Mouse (Mus musculus): ENCODE results near the gene Gsdma2. TPM values are rescaled to one million over a fixed set of nuclear protein-coding genes. Genes with fewer than 3 reads are reported as not detected.
"Not testable (repeated sequence)": the region's sequence is repeated elsewhere in the genome, so short reads cannot be mapped to it uniquely, and the experiment has no call there.

The Gsdma2 gene
- polyA plus RNA-seq, 1 experiment from 2014 or later: not detected

DNA sequence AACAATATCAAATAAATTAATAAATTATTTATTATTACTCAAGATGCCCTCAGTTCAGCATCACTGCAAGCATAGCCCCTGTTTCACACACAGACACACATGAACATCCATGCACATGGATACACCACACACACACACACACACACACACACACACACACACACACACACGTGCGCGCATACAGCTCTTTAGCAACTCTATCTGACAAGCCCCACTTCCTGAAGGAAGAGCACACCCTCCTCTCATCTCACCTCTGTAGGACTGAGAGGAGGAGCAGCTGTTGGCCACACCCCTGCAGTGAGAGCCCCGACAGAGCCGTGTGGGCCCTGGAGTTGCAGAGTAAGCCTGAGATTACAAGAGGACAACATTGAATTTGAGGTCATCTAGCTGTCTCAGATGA, 6.5 kb upstream of the Gsdma2 start:
- Histone ChIP-seq H3K4me2 (ENCODE audit: low read length) (no peak overlapping the region), H3K4me3 (ENCODE audit: low read depth, low read length) (no peak overlapping the region), H3K4me1 (replicated peaks; ENCODE audit: control insufficient read depth, insufficient read depth, low read length) (no peaks in the 10 kb centered on the region), H3K9ac (ENCODE audit: low read length) (no peak overlapping the region), H3K27me3 (replicated peaks; ENCODE audit: control insufficient read depth, insufficient read depth, low read length) (no peaks in the 10 kb centered on the region), H3K36me3 (ENCODE audit: control insufficient read depth, insufficient read depth, low read length) (no peaks in the 10 kb centered on the region), H3K9me3 (ENCODE audit: control insufficient read depth, low read length) (no peaks in the 10 kb centered on the region), H3K27ac (ENCODE audit: low read depth) (no peak overlapping the region)
- WGBS: 54% methylated on average over 5 of the region's 5 CpGs
- no peak for DNase-seq (ENCODE audit: low spot score)
- no peak for ATAC-seq (replicated peaks; ENCODE audit: low FRiP score, low TSS enrichment, low read depth)

DNA sequence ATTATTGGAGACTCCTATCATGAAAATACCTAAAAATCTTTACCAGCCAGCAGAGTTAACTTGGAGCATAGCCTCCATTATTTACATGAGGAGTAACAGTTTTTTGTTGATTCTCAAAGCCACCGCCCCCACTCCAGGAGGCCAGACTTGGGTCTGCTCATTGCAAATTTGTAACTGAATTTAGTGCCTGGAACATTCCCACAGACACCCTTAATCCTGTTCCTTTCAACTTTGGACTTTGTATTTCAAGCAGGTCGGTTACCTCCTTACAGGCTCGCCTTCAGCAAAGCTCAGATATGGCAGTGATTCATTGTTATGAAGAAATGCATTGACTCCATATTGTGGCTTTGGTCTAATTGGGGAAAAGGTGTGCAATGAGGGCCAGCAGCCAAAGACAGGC, 1.8 kb upstream of the Gsdma2 start:
- WGBS: 70% methylated on average over 3 of the region's 3 CpGs
- Histone ChIP-seq H3K27ac (ENCODE audit: low read depth) (no peak overlapping the region), H3K9me3 (ENCODE audit: control insufficient read depth, low read length) (no peaks in the 10 kb centered on the region), H3K27me3 (replicated peaks; ENCODE audit: control insufficient read depth, insufficient read depth, low read length) (no peaks in the 10 kb centered on the region), H3K4me1 (replicated peaks; ENCODE audit: control insufficient read depth, insufficient read depth, low read length) (no peaks in the 10 kb centered on the region), H3K4me3 (ENCODE audit: low read depth, low read length) (no peak overlapping the region), H3K36me3 (ENCODE audit: control insufficient read depth, insufficient read depth, low read length) (no peaks in the 10 kb centered on the region), H3K4me2 (ENCODE audit: low read length) (no peak overlapping the region), H3K9ac (ENCODE audit: low read length) (no peak overlapping the region)
- no peak for DNase-seq (ENCODE audit: low spot score)
- ATAC-seq (replicated peaks; ENCODE audit: low FRiP score, low TSS enrichment, low read depth): no peak

- H3K27ac ChIP-seq (ENCODE audit: low read depth): no peak overlapping the region
- 64% methylated on average over 2 of the region's 2 CpGs for WGBS
- DNase-seq (ENCODE audit: low spot score): no peak
- H3K36me3 ChIP-seq (ENCODE audit: control insufficient read depth, insufficient read depth, low read length): no peaks in the 10 kb centered on the region
- no peak overlapping the region for H3K4me3 ChIP-seq (ENCODE audit: low read depth, low read length)
- no peak overlapping the region for H3K4me2 ChIP-seq (ENCODE audit: low read length)
- no peaks in the 10 kb centered on the region for H3K27me3 ChIP-seq (replicated peaks; ENCODE audit: control insufficient read depth, insufficient read depth, low read length)
- H3K9ac ChIP-seq (ENCODE audit: low read length): no peak overlapping the region
- H3K9me3 ChIP-seq (ENCODE audit: control insufficient read depth, low read length): no peaks in the 10 kb centered on the region
- H3K4me1 ChIP-seq (replicated peaks; ENCODE audit: control insufficient read depth, insufficient read depth, low read length): no peaks in the 10 kb centered on the region
- no peak for ATAC-seq (replicated peaks; ENCODE audit: low FRiP score, low TSS enrichment, low read depth)
These were observed 613 bp upstream of the Gsdma2 start for GRCm38 (mm10) chr11:98645946-98646345.

DNA sequence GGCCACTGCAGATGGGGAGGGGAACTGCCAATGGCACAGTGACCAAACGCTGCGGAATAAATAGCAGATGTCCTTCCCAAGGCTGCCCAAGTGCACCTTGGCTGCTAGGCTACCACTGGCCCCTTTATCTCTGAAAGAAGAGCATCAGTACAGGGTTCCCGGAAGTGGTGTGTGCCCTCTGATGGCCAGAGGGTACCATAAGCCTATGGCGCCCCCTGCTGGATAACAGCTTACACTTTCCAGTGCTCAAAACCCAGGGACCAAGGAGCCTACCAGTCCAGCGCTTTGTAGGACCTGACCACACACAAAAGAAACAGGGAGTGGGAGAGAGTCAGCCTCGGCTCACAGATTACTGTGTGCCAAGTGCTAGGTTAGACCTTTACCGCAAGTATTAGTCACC, 8.5 kb downstream of the Gsdma2 start:
- not testable (repeated sequence) for H3K4me2 ChIP-seq (ENCODE audit: low read length); H3K27ac ChIP-seq (ENCODE audit: low read depth); H3K36me3 ChIP-seq (ENCODE audit: control insufficient read depth, insufficient read depth, low read length); H3K9me3 ChIP-seq (ENCODE audit: control insufficient read depth, low read length); H3K27me3 ChIP-seq (replicated peaks; ENCODE audit: control insufficient read depth, insufficient read depth, low read length); H3K9ac ChIP-seq (ENCODE audit: low read length); H3K4me1 ChIP-seq (replicated peaks; ENCODE audit: control insufficient read depth, insufficient read depth, low read length); H3K4me3 ChIP-seq (ENCODE audit: low read depth, low read length)
- peak; percentile 70 for DNase-seq (ENCODE audit: low spot score)
- 13% methylated on average over 7 of the region's 7 CpGs for WGBS
- ATAC-seq (replicated peaks; ENCODE audit: low FRiP score, low TSS enrichment, low read depth): peak; percentile 47; the same call in 1 of the 2 replicates

DNA sequence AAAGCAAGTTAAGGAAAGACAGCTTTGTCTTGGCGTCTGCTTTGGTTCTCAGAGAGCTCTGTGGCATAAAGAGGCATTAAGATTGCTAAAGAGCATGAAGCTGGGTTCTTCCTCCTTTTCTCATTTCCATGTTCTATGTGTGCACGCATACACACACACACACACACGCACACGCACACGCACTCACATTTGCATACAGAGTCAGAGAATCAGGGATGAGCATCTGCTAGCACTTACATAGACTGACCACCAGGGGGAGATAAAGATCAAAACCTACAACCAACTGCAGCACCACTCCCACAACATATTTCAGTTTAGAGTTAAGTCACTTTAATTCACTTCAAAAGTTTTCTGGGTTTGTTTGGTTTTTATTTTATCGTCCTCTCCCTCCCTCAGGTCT, 14.0 kb downstream of the Gsdma2 start:
- peak; percentile 68 for DNase-seq (ENCODE audit: low spot score)
- ATAC-seq (replicated peaks; ENCODE audit: low FRiP score, low TSS enrichment, low read depth): no peak
- Histone ChIP-seq H3K27ac (ENCODE audit: low read depth) (no peak overlapping the region), H3K36me3 (ENCODE audit: control insufficient read depth, insufficient read depth, low read length) (no peaks in the 10 kb centered on the region), H3K27me3 (replicated peaks; ENCODE audit: control insufficient read depth, insufficient read depth, low read length) (no peaks in the 10 kb centered on the region), H3K4me2 (ENCODE audit: low read length) (no peak overlapping the region), H3K4me3 (ENCODE audit: low read depth, low read length) (no peak overlapping the region), H3K4me1 (replicated peaks; ENCODE audit: control insufficient read depth, insufficient read depth, low read length) (0 out of 2 replicates have a peak, but pooled peaks cover 3% of the 10 kb centered on the region), H3K9ac (ENCODE audit: low read length) (no peak overlapping the region), H3K9me3 (ENCODE audit: control insufficient read depth, low read length) (no peaks in the 10 kb centered on the region)
- 11% methylated on average over 6 of the region's 6 CpGs for WGBS

DNA sequence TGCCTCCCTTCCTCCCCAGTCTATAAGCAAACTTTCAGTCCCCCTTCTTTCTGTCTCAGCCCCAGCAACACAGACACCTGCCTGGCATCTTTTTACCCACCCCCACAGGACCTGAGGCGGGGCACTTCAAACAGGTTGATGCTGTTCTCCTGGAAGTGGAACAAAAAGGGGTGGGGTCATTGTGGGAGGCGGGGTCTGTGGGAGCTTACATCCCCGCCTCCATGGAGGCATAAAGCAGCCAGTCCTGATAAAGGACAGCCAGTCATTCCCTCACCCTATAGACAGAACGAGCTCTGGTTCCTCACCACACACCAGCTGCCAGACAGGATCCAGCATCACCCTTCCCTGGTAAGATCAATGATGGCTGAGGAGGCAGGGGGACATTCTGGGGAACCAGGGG, 17.5 kb downstream of the Gsdma2 start, which contains the start of gene Gsdma:
Gsdma (plus strand) TSS at position 261 of the 400 bp plus-strand sequence.
- ATAC-seq (replicated peaks; ENCODE audit: low FRiP score, low TSS enrichment, low read depth) (no peak), DNase-seq (ENCODE audit: low spot score) (no peak)
- Histone ChIP-seq H3K4me2 (ENCODE audit: low read length) (no peak within 1 kb of the TSS), H3K4me1 (replicated peaks; ENCODE audit: control insufficient read depth, insufficient read depth, low read length) (0 out of 2 replicates have a peak, but pooled peaks cover 3% of the 10 kb centered on the region), H3K27ac (ENCODE audit: low read depth) (no peak within 1 kb of the TSS), H3K9me3 (ENCODE audit: control insufficient read depth, low read length) (no peaks in the 10 kb centered on the region), H3K4me3 (ENCODE audit: low read depth, low read length) (no peak within 1 kb of the TSS), H3K9ac (ENCODE audit: low read length) (no peak within 1 kb of the TSS), H3K36me3 (ENCODE audit: control insufficient read depth, insufficient read depth, low read length) (no peaks in the 10 kb centered on the region), H3K27me3 (replicated peaks; ENCODE audit: control insufficient read depth, insufficient read depth, low read length) (peaks cover 10% of the 10 kb centered on the region)
- 13% methylated on average over 4 of the region's 4 CpGs for WGBS

DNA sequence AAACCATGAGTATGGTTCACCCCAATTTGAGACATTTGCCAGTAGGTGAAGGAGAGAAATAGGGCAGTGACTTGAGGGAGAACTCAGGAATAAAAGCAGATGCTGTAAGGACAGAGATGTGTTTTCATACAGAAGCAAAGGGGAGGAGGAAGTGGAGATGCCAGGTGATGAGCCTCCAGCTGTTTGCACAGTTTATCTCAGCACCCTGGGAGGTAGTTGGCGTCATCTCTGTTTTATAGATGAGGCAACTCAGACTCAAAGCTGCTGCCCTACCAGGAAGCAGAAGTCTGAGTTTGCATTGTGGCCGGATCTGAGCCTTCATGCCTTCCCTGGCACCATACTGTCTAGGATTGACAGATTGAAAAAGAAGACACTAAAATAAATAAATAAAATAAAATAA, 22.4 kb downstream of the Gsdma2 start:
- DNase-seq (ENCODE audit: low spot score) (no peak), ATAC-seq (replicated peaks; ENCODE audit: low FRiP score, low TSS enrichment, low read depth) (no peak)
- no peaks in the 10 kb centered on the region for H3K9me3 ChIP-seq (ENCODE audit: control insufficient read depth, low read length)
- no peak overlapping the region for H3K4me2 ChIP-seq (ENCODE audit: low read length)
- peaks cover 13% of the 10 kb centered on the region for H3K27me3 ChIP-seq (replicated peaks; ENCODE audit: control insufficient read depth, insufficient read depth, low read length)
- H3K36me3 ChIP-seq (ENCODE audit: control insufficient read depth, insufficient read depth, low read length): no peaks in the 10 kb centered on the region
- H3K4me1 ChIP-seq (replicated peaks; ENCODE audit: control insufficient read depth, insufficient read depth, low read length): 0 out of 2 replicates have a peak, but pooled peaks cover 3% of the 10 kb centered on the region
- H3K4me3 ChIP-seq (ENCODE audit: low read depth, low read length): no peak overlapping the region
- 38% methylated on average over 2 of the region's 2 CpGs for WGBS
- no peak overlapping the region for H3K9ac ChIP-seq (ENCODE audit: low read length)
- no peak overlapping the region for H3K27ac ChIP-seq (ENCODE audit: low read depth)

- Histone ChIP-seq H3K27me3 (replicated peaks; ENCODE audit: control insufficient read depth, insufficient read depth, low read length) (peaks cover 13% of the 10 kb centered on the region), H3K27ac (ENCODE audit: low read depth) (no peak overlapping the region), H3K4me2 (ENCODE audit: low read length) (no peak overlapping the region), H3K9ac (ENCODE audit: low read length) (no peak overlapping the region), H3K9me3 (ENCODE audit: control insufficient read depth, low read length) (no peaks in the 10 kb centered on the region), H3K36me3 (ENCODE audit: control insufficient read depth, insufficient read depth, low read length) (no peaks in the 10 kb centered on the region), H3K4me3 (ENCODE audit: low read depth, low read length) (no peak overlapping the region), H3K4me1 (replicated peaks; ENCODE audit: control insufficient read depth, insufficient read depth, low read length) (no peaks in the 10 kb centered on the region)
- ATAC-seq (replicated peaks; ENCODE audit: low FRiP score, low TSS enrichment, low read depth) (no peak), DNase-seq (ENCODE audit: low spot score) (no peak)
- 61% methylated on average over 3 of the region's 3 CpGs for WGBS
These were observed 24.8 kb downstream of the Gsdma2 start for GRCm38 (mm10) chr11:98671284-98671815.

DNA sequence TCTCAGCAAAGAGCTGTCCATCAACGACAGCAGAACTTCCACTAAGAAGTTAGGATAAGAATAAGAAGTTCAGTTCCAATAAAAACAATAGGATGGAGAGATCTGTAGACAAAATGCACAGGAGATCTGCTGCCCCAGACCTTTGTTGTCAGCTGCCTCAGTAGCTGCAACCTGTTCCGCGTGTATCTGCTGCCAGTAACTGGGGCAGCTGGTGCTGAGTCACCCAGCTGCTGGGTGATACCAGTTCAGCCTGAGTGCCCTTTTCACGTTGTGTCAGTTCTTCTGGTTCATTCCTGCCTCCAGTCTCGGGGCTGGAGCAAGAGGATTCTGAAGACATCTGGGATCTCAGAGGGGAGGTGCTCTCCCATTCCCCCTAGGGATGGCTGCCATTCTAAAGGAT, 25.3 kb downstream of the Gsdma2 start:
- Histone ChIP-seq H3K4me3 (ENCODE audit: low read depth, low read length) (no peak overlapping the region), H3K4me2 (ENCODE audit: low read length) (no peak overlapping the region), H3K9ac (ENCODE audit: low read length) (no peak overlapping the region), H3K9me3 (ENCODE audit: control insufficient read depth, low read length) (no peaks in the 10 kb centered on the region), H3K36me3 (ENCODE audit: control insufficient read depth, insufficient read depth, low read length) (no peaks in the 10 kb centered on the region), H3K27ac (ENCODE audit: low read depth) (no peak overlapping the region), H3K4me1 (replicated peaks; ENCODE audit: control insufficient read depth, insufficient read depth, low read length) (no peaks in the 10 kb centered on the region), H3K27me3 (replicated peaks; ENCODE audit: control insufficient read depth, insufficient read depth, low read length) (peaks cover 13% of the 10 kb centered on the region)
- ATAC-seq (replicated peaks; ENCODE audit: low FRiP score, low TSS enrichment, low read depth) (no peak), DNase-seq (ENCODE audit: low spot score) (no peak)
- WGBS: 63% methylated on average over 5 of the region's 5 CpGs
